Mouse (Mus musculus) ES-Bruce4 (cell line): Measurements from ENCODE around the gene Clasrp. TPM values are rescaled to one million over a fixed set of nuclear protein-coding genes. Genes with fewer than 3 reads are reported as not detected.

Source experiments
- H3K27ac ChIP-seq: 2 replicates; pipeline ENCODE4 v1.5.1; 2012; ENCODE audit warnings: low read length, inconsistent platforms; ENCODE audit not compliant: insufficient read depth
- H3K27me3 ChIP-seq: 2 replicates; pipeline ENCODE4 v1.6.1; 2012; ENCODE audit warnings: mild to moderate bottlenecking, low read length, inconsistent platforms; ENCODE audit not compliant: control insufficient read depth, poor library complexity, insufficient read depth, severe bottlenecking
- H3K36me3 ChIP-seq: 2 replicates; pipeline ENCODE4 v1.6.1; 2012; ENCODE audit warnings: inconsistent platforms, mild to moderate bottlenecking, low read length, moderate library complexity; ENCODE audit not compliant: control insufficient read depth, poor library complexity, insufficient read depth, severe bottlenecking
- H3K4me1 ChIP-seq: one replicate; pipeline ENCODE4 v1.8.1; 2011; ENCODE audit warnings: low read length; ENCODE audit not compliant: control insufficient read depth, insufficient read depth
- H3K4me3 ChIP-seq: 2 replicates; pipeline ENCODE4 v1.5.1; 2011; ENCODE audit warnings: low read depth, mild to moderate bottlenecking, low read length
- H3K9ac ChIP-seq: 2 replicates; pipeline ENCODE4 v1.6.1; 2012; ENCODE audit warnings: low read depth, mild to moderate bottlenecking, inconsistent platforms; ENCODE audit not compliant: poor library complexity, severe bottlenecking
- H3K9me3 ChIP-seq: replicated peaks from 2 replicates; pipeline ENCODE4 v1.6.1; 2012; ENCODE audit warnings: mild to moderate bottlenecking, low read length, inconsistent platforms; ENCODE audit not compliant: control insufficient read depth, poor library complexity, insufficient read depth, severe bottlenecking
- CTCF ChIP-seq: IDR thresholded peaks from one replicate; pipeline ENCODE4 v1.8.1; 2011; ENCODE audit warnings: low read depth, low read length
- EP300 ChIP-seq: IDR thresholded peaks from 2 replicates; pipeline ENCODE4 v1.6.1; 2011; ENCODE audit warnings: low read depth, low read length; ENCODE audit not compliant: insufficient read depth
- POLR2A ChIP-seq: IDR thresholded peaks from one replicate; pipeline ENCODE4 v1.8.1; 2011; ENCODE audit warnings: low read length; ENCODE audit not compliant: insufficient read depth
- polyA plus RNA-seq: library from polyadenylated mRNA; stranded (reverse); fragments of >200 nt; gene quantifications from 2 replicates; pipeline ENCODE4 v1.2.4, GENCODE M21; 2011; ENCODE audit warnings: low read depth; ENCODE audit not compliant: missing spikeins, insufficient read depth, insufficient read length

The Clasrp gene
- polyA plus RNA-seq: 52.3 and 57.4 TPM in 2 replicates

GRCm38 (mm10) chr7:19603849-19604605, at the start of gene Clasrp:
TSS of gene Clasrp (minus strand) at chr7:19604486.
- no peaks in the 10 kb centered on the region for H3K27me3 ChIP-seq
- H3K27ac ChIP-seq: 0 out of 2 replicates have a peak within 1 kb of the TSS, but pooled peaks have one; percentile 9
- H3K9ac ChIP-seq: peak within 1 kb of the TSS; percentile 82
- H3K4me3 ChIP-seq: peak within 1 kb of the TSS; percentile 85
- peaks cover 5% of the 10 kb centered on the region for H3K4me1 ChIP-seq
- H3K36me3 ChIP-seq: peaks cover 16% of the 10 kb centered on the region
- H3K9me3 ChIP-seq: no peaks in the 10 kb centered on the region
- TF ChIP-seq EP300 (no peak), CTCF (no peak), POLR2A (peak; percentile 30)

GRCm38 (mm10) chr7:19652614-19653013, 48.3 kb upstream of the Clasrp start:
- H3K36me3 ChIP-seq: peaks cover 8% of the 10 kb centered on the region
- TF ChIP-seq EP300 (no peak), CTCF (no peak), POLR2A (no peak)
- no peak overlapping the region for H3K4me3 ChIP-seq
- no peaks in the 10 kb centered on the region for H3K9me3 ChIP-seq
- no peak overlapping the region for H3K9ac ChIP-seq
- H3K27ac ChIP-seq: no peak overlapping the region
- no peaks in the 10 kb centered on the region for H3K4me1 ChIP-seq
- no peaks in the 10 kb centered on the region for H3K27me3 ChIP-seq

GRCm38 (mm10) chr7:19651063-19651786, 46.9 kb upstream of the Clasrp start:
- no peaks in the 10 kb centered on the region for H3K9me3 ChIP-seq
- no peaks in the 10 kb centered on the region for H3K27me3 ChIP-seq
- no peaks in the 10 kb centered on the region for H3K4me1 ChIP-seq
- no peak overlapping the region for H3K9ac ChIP-seq
- no peak overlapping the region for H3K4me3 ChIP-seq
- TF ChIP-seq CTCF: no peak
- no peak for TF ChIP-seq EP300
- TF ChIP-seq POLR2A: no peak
- H3K27ac ChIP-seq: no peak overlapping the region; the same call in 1 of the 2 replicates
- H3K36me3 ChIP-seq: peaks cover 8% of the 10 kb centered on the region

DNA sequence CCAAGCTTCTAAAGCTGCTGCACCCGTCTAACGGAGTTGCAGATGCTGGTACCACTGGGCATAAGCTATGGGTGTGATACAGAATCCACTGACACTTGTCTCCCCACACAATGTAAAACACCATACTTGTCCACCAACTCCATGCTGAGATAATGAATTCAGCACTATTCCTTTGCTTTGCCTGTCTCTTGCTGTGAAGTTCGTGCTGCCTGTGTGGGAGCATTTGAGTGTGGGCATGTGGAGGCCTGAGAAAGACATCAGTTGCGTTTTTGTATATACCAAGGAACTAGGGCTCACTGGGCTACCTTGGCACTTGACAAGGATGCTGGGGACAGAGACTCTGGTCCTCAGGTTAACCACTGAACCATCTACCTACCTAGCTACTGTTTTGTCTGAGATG, 36.9 kb upstream of the Clasrp start:
- Histone ChIP-seq H3K36me3 (peaks cover 35% of the 10 kb centered on the region), H3K9me3 (no peaks in the 10 kb centered on the region), H3K4me1 (no peaks in the 10 kb centered on the region), H3K9ac (no peak overlapping the region), H3K27me3 (no peaks in the 10 kb centered on the region), H3K27ac (peak overlapping the region; percentile 30; the same call in 1 of the 2 replicates), H3K4me3 (no peak overlapping the region)
- TF ChIP-seq EP300 (no peak), CTCF (no peak), POLR2A (no peak)

DNA sequence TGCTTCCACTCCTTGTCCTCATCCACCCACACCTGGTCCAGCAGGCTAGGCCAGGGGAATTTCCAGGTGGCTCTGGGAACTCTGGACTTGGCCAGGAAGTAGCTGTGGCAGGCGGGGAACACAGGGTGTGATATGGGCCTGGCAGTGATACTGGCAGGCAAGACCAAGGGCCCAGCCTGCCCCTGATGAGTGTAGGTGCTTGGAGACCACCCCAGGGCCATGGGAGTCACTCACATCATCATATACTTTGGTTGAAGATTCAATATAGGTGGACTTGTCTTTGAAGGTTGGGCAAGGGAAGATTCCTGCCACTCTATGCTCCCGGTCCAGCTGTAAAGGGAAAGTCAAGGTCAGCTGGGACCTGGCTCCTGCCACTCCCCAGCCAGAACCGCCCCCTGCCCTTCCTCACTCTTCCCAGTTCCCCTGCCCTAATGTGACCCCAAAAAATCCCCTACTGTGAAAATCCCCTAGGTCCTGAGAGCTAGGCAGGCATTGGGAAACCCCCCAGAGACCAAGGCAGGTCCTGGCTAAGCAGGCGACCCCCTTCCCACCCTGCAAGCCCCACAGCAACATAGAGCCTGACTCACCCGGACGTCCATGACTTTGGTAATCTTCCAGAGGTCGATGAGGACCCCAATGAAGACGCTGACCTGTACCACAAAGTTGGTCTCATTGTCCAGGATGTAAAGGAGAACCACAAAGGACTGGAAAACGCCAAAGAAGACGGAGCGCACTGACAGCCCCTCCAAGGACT, 31.0 kb upstream of the Clasrp start:
- H3K36me3 ChIP-seq: peaks cover 30% of the 10 kb centered on the region
- H3K9ac ChIP-seq: no peak overlapping the region
- H3K4me1 ChIP-seq: no peaks in the 10 kb centered on the region
- TF ChIP-seq EP300 (no peak), CTCF (no peak), POLR2A (no peak)
- no peak overlapping the region for H3K27ac ChIP-seq
- no peaks in the 10 kb centered on the region for H3K9me3 ChIP-seq
- H3K4me3 ChIP-seq: no peak overlapping the region
- H3K27me3 ChIP-seq: no peaks in the 10 kb centered on the region
